Mouse (Mus musculus): ENCODE measurements around the gene Gm1604a. TPM values are rescaled to one million over a fixed set of nuclear protein-coding genes. Genes with fewer than 3 reads are reported as not detected.
"Not testable (repeated sequence)": the region's sequence is repeated elsewhere in the genome, so short reads cannot be mapped to it uniquely, and the experiment has no call there.

Gene Gm1604a
- polyA plus RNA-seq, 1 experiment, result not detected

DNA sequence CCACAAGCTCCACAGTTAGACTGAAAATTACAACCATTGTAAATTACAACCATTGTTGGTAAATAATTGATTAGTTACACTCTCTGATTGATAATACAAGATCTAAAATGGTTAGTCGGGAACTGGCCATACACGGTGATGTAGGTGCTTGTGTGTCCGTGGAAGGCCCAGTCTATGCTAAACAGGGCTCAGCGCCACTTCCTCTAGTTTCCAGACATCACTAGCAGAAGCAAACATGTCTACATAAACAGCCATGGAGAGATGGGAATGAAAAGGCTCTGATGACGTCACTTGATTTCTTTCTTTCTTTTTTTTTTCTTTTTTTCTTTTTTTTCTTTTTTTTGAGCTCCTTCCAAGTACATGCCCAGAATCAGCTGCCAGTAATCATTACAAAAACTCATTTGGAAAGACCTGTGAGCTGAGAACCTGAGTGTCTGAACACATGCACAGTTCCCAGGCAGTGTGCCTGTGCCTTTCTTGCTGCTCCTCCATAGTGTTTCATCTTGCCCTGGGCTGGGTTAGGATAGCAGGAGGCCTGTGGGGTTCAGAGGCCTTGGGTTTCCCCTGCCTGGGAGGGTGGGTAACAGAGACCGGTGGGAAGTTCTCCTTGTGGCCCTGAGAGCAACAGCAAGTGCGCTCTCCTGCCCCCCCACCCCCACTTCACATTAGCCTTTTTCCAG lies 44.3 kb downstream of the Gm1604a start:
- not testable (repeated sequence) for DNase-seq (ENCODE audit: low read depth in 1 of 2, low spot score in 2 of 2); H3K36me3 ChIP-seq (ENCODE audit: control insufficient read depth, insufficient read depth, low read length); H3K4me1 ChIP-seq (ENCODE audit: control insufficient read depth, insufficient read depth, insufficient read length); H3K4me3 ChIP-seq (ENCODE audit: extremely low read depth, insufficient read depth, insufficient read length); H3K27ac ChIP-seq (ENCODE audit: insufficient read depth, low read length); H3K27me3 ChIP-seq (ENCODE audit: control insufficient read depth, insufficient read depth, low read length)
- 93% methylated on average over 6 of the region's 7 CpGs for WGBS

DNA sequence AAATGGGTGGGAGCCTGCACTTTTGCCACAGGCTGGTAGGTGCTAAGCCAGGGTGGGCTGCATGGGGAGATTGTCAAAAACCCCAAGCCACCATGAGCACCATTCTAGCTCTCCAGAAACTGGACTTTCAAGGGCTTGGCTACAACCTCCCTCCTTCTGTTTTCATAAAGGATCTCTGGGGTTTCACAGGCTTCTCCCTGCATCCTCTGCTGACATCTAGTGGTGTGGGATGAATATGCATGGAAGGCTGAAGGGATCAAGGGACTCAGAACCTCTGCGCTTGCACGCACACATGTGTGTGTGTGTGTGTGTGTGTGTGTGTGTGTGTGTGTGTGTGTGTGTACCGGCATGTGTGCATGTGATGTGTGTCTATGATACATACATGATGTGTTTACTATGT lies 49.1 kb downstream of the Gm1604a start:
- H3K36me3 ChIP-seq (ENCODE audit: control insufficient read depth, insufficient read depth, low read length); H3K4me1 ChIP-seq (ENCODE audit: control insufficient read depth, insufficient read depth, insufficient read length); H3K27me3 ChIP-seq (ENCODE audit: control insufficient read depth, insufficient read depth, low read length); H3K4me3 ChIP-seq (ENCODE audit: extremely low read depth, insufficient read depth, insufficient read length); H3K27ac ChIP-seq (ENCODE audit: insufficient read depth, low read length): not testable (repeated sequence)
- DNase-seq (ENCODE audit: low read depth in 1 of 2, low spot score in 2 of 2), result peak in 1 of 2 experiments; percentile 13
- 57% methylated on average over 3 of the region's 3 CpGs for whole genome bisulfite sequencing

DNA sequence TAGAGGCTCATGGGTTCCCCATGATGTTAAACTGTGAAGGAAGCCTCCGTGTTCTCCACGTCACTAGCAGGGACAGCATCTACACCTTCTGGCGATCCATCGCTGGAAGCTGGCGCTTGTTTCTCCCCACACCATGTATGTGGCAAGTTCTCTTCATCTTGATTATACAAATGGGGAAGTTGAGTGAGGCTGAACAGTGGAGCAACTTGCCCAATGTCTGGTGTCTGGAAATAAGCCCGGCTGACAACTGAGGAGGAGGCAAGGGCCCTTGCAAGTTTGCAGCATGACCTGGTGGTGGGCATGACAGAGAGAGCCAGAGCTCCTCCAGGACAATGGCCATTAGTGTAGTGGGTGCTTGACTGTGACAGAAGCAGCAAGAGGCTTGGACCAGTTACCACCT lies 50.2 kb downstream of the Gm1604a start:
- H3K4me1 ChIP-seq (ENCODE audit: control insufficient read depth, insufficient read depth, insufficient read length); H3K27me3 ChIP-seq (ENCODE audit: control insufficient read depth, insufficient read depth, low read length); H3K36me3 ChIP-seq (ENCODE audit: control insufficient read depth, insufficient read depth, low read length); H3K27ac ChIP-seq (ENCODE audit: insufficient read depth, low read length); DNase-seq (ENCODE audit: low read depth in 1 of 2, low spot score in 2 of 2); H3K4me3 ChIP-seq (ENCODE audit: extremely low read depth, insufficient read depth, insufficient read length): not testable (repeated sequence)
- 32% methylated on average over 5 of the region's 6 CpGs for WGBS

DNA sequence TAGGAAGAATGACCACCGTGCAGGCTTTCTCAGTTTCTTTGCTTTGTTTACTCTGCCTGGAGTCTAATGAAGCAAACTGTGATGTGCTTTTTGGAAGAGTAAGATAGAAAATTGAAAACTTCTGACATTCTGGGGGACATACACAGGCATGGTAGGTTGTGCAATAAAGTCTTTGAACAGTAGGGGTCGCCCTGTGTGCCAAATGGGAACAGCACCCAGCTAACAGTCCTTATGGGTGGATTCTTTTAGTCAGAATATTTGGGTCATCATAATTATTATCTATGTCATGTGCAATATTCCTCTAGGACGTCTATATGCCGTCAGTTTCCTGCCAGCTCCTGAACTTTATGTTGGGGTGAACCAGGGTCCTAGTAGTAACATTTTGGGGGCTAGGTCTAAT lies 54.2 kb downstream of the Gm1604a start:
- WGBS, result 0% methylated on average over 1 of the region's 4 CpGs
- not testable (repeated sequence) for H3K4me1 ChIP-seq (ENCODE audit: control insufficient read depth, insufficient read depth, insufficient read length); H3K27ac ChIP-seq (ENCODE audit: insufficient read depth, low read length); H3K4me3 ChIP-seq (ENCODE audit: extremely low read depth, insufficient read depth, insufficient read length); H3K36me3 ChIP-seq (ENCODE audit: control insufficient read depth, insufficient read depth, low read length); H3K27me3 ChIP-seq (ENCODE audit: control insufficient read depth, insufficient read depth, low read length)
- peak in 1 of 2 experiments; percentile 55 for DNase-seq (ENCODE audit: low read depth in 1 of 2, low spot score in 2 of 2)

DNA sequence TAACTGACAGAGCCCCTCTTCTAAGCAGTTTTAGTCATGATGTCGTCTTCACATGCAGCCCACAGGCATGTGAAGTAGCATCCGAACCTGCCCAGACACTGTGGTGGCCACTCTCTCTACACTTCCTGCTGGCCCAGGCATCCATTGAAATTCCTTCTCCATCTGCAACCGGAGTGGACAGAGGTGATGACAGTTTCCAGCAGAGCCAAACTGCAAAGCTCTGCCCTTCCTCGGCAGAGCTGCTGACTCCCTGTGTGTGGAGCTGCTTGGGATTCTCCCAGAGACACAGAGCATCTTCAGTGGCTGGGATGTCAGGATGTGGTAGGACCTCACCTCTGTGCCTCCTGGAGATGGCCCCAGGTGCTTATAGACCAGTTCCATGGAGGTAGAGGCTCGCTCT lies 59.2 kb downstream of the Gm1604a start:
- WGBS, result no CpG with 5 or more reads among the region's 5 CpGs

DNA sequence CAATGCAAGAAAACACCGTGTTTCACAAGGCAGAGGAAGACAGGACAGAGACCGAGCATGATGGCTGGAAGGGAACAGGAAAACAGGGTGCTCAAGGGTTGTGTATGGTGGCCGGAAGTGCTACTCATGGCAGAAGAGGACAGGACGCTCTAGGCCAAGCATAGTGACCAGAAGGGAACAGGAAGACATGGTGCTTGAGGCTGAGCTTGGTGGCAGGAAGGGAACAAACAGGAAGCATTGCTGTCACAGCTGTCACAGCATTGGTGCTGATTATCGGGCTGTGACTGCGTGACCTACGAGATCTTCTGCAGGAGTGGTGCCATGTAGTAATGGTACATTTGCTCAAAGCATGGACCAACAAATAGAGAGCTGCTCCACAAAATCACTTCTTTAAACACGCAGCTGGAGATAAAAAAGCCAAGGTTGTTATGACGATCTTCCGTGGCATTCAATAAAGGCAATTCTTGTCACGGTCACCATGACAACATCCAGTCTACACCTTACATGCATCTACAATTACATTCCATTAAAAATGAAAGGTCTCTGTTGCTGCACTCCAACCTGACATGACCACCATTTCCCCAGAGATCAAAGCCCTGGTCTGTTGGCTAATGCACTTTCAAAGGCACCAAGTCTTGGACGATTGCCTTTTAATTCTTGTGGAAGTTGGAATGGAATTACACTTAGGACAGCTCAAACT lies 60.3 kb downstream of the Gm1604a start:
- H3K36me3 ChIP-seq (ENCODE audit: control insufficient read depth, insufficient read depth, low read length); DNase-seq (ENCODE audit: low read depth in 1 of 2, low spot score in 2 of 2); H3K4me3 ChIP-seq (ENCODE audit: extremely low read depth, insufficient read depth, insufficient read length); H3K27ac ChIP-seq (ENCODE audit: insufficient read depth, low read length); H3K4me1 ChIP-seq (ENCODE audit: control insufficient read depth, insufficient read depth, insufficient read length); H3K27me3 ChIP-seq (ENCODE audit: control insufficient read depth, insufficient read depth, low read length): not testable (repeated sequence)
- WGBS, result no CpG with 5 or more reads among the region's 12 CpGs

More for the DNA sequence above, 59.2 kb downstream of the Gm1604a start:
- H3K27ac ChIP-seq (ENCODE audit: insufficient read depth, low read length); H3K36me3 ChIP-seq (ENCODE audit: control insufficient read depth, insufficient read depth, low read length); H3K4me1 ChIP-seq (ENCODE audit: control insufficient read depth, insufficient read depth, insufficient read length); DNase-seq (ENCODE audit: low read depth in 1 of 2, low spot score in 2 of 2); H3K4me3 ChIP-seq (ENCODE audit: extremely low read depth, insufficient read depth, insufficient read length); H3K27me3 ChIP-seq (ENCODE audit: control insufficient read depth, insufficient read depth, low read length): not testable (repeated sequence)

DNA sequence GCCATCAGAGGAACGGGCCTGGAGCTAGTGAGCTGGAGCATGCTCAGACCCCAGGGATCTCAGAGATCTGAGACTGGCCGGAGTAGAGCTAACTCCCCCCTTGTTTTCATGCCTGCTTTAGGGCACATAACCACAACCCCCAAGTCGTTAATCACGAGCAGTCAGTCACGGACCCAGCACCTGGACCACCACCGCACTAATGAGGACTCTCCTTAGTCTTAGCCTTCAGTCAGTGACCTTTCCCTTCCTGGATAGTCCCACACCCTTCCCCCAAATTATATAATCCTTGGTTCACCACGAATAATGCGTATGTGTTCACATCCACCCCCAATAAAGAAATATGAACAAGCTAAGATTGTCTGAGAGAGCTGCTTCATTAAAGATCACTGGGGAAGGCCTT lies 61.5 kb downstream of the Gm1604a start:
- H3K4me3 ChIP-seq (ENCODE audit: extremely low read depth, insufficient read depth, insufficient read length), result not testable (repeated sequence)
- 73% methylated on average over 6 of the region's 8 CpGs for WGBS

DNA sequence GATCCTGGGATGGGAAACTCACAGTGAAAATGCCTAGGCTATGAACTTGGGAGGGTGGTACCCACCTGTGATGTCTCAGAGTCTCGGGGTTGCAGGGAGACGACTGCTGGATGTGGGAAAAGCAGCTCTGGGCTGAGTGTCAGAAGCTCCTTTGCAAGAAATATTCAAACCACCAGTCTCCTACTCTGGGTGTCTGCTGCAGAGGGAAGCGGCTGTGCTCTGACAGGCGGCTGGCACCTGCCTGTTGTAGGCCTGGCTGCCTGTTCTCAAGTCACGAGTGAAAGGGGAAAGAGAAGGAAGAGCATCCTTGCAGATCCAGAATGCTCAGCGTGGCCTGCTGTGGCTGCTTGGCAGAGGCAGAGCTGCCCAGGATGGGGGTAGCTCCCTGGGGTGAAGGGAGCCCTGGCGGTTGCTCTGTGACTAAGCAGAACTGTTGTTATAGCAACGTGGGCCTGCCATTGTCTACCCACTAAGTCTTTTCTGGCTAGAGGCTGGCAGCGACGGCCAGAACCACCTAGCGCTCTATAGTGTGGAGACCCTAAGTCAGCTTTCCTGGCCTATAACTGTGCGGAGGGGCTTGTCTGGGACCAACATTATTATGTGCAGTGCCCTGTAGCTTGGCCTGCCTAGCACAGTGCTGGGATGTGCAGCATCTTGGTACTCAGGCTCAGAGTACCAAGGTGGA lies 72.6 kb downstream of the Gm1604a start:
- not testable (repeated sequence) for H3K36me3 ChIP-seq (ENCODE audit: control insufficient read depth, insufficient read depth, low read length); DNase-seq (ENCODE audit: low read depth in 1 of 2, low spot score in 2 of 2); H3K27ac ChIP-seq (ENCODE audit: insufficient read depth, low read length); H3K4me1 ChIP-seq (ENCODE audit: control insufficient read depth, insufficient read depth, insufficient read length); H3K4me3 ChIP-seq (ENCODE audit: extremely low read depth, insufficient read depth, insufficient read length); H3K27me3 ChIP-seq (ENCODE audit: control insufficient read depth, insufficient read depth, low read length)
- no CpG with 5 or more reads among the region's 12 CpGs for WGBS

More for the DNA sequence above, 61.5 kb downstream of the Gm1604a start:
- H3K27me3 ChIP-seq (ENCODE audit: control insufficient read depth, insufficient read depth, low read length); H3K36me3 ChIP-seq (ENCODE audit: control insufficient read depth, insufficient read depth, low read length); H3K27ac ChIP-seq (ENCODE audit: insufficient read depth, low read length); DNase-seq (ENCODE audit: low read depth in 1 of 2, low spot score in 2 of 2); H3K4me1 ChIP-seq (ENCODE audit: control insufficient read depth, insufficient read depth, insufficient read length): not testable (repeated sequence)

DNA sequence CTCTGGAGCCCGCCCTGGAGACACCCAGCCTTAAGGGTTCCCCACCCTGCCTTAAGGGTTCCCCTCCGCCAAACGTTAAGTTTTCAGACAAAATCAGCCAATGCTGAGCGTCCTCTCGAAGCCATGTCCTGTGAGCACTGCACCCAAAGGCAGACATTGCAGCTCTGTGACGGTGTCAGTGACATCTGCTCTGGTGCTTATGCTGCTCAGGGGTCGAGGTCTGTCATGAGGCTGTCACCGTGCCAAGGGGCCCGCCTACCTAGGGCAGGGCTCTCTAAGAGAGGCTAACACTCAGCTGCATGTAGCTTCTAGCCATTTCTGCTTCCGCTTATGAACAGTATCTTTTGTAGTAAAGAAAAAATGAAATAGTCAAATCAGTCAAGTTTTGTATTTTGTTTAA lies 73.7 kb downstream of the Gm1604a start:
- H3K27me3 ChIP-seq (ENCODE audit: control insufficient read depth, insufficient read depth, low read length); H3K36me3 ChIP-seq (ENCODE audit: control insufficient read depth, insufficient read depth, low read length); H3K4me3 ChIP-seq (ENCODE audit: extremely low read depth, insufficient read depth, insufficient read length); DNase-seq (ENCODE audit: low read depth in 1 of 2, low spot score in 2 of 2); H3K27ac ChIP-seq (ENCODE audit: insufficient read depth, low read length); H3K4me1 ChIP-seq (ENCODE audit: control insufficient read depth, insufficient read depth, insufficient read length): not testable (repeated sequence)
- WGBS, result 64% methylated on average over 4 of the region's 10 CpGs

DNA sequence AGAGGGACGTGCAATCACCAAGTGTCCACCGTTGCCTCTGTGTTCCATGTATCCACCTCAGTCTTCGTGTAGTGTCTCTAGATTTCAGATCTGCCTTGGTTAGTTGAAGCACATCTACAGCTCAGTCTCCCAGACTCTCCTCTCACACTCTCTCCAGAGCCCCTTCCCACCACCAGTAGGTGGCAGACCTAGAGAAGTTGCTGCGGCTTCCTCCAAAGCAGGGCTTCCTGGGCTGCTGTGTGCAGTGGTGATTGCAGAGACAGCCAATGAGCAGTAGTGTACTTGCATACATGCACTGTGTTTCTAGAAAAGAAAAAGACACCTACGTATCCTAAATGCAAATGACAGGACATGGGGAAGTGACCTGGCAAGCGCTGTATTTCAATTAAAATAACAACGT lies 77.6 kb downstream of the Gm1604a start:
- H3K27ac ChIP-seq (ENCODE audit: insufficient read depth, low read length); DNase-seq (ENCODE audit: low read depth in 1 of 2, low spot score in 2 of 2); H3K27me3 ChIP-seq (ENCODE audit: control insufficient read depth, insufficient read depth, low read length); H3K36me3 ChIP-seq (ENCODE audit: control insufficient read depth, insufficient read depth, low read length); H3K4me1 ChIP-seq (ENCODE audit: control insufficient read depth, insufficient read depth, insufficient read length); H3K4me3 ChIP-seq (ENCODE audit: extremely low read depth, insufficient read depth, insufficient read length): not testable (repeated sequence)
- no CpG with 5 or more reads among the region's 7 CpGs for WGBS

Measured in spleen, adult 2 months (tissue).